8 mouse cellular contexts compared by ENCODE assay signal in genomic region chr10:39658901-39659410, GRCm38 (mm10). TPM values are rescaled to one million over a fixed set of nuclear protein-coding genes. Genes with fewer than 3 reads are reported as not detected.
A peak's percentile ranks its signal among the peaks of the same experiment; 100 is the strongest.
DNase-seq lines count a peak whose midpoint lies in the region; ATAC-seq and TF ChIP-seq lines count a peak whose summit lies in the region.

No protein-coding gene starts in this region.

- no peak overlapping the region for H3K4me3 ChIP-seq in heart, embryonic 13.5 days
- no peak overlapping the region for H3K4me3 ChIP-seq in embryonic facial prominence, embryonic 11.5 days (ENCODE audit: low read depth, low read length)
- H3K4me3 ChIP-seq in hindbrain, embryonic 15.5 days = no peak overlapping the region
- H3K4me3 ChIP-seq in midbrain, postnatal 0 days (ENCODE audit: low read depth, low read length) = no peak overlapping the region
- no peak overlapping the region for H3K4me3 ChIP-seq in left cerebral cortex, adult 2 months

- TF ChIP-seq CTCF in midbrain, postnatal 0 days (IDR thresholded peaks at IDR 0.05) = no peak
- no peak for TF ChIP-seq CTCF in left cerebral cortex, adult 2 months (IDR thresholded peaks at IDR 0.05)

- peaks cover 24% of the 10 kb centered on the region for H3K36me3 ChIP-seq in heart, embryonic 13.5 days
- H3K36me3 ChIP-seq in embryonic facial prominence, embryonic 11.5 days (replicated peaks; ENCODE audit: control insufficient read depth, insufficient read depth, low read depth, low read length) = no peaks in the 10 kb centered on the region
- no peaks in the 10 kb centered on the region for H3K36me3 ChIP-seq in hindbrain, embryonic 15.5 days
- H3K36me3 ChIP-seq in midbrain, postnatal 0 days (ENCODE audit: insufficient read depth, low read length) = no peaks in the 10 kb centered on the region

- ATAC-seq in heart, embryonic 13.5 days (ENCODE audit: extremely low read depth, insufficient number of reproducible peaks, low FRiP score, low TSS enrichment) = no peak
- ATAC-seq in embryonic facial prominence, embryonic 11.5 days (replicated peaks; ENCODE audit: insufficient number of reproducible peaks, low FRiP score, low TSS enrichment, low read depth) = peak; percentile 15; the same call in 1 of the 2 replicates
- ATAC-seq in hindbrain, embryonic 15.5 days (ENCODE audit: low FRiP score, low read depth) = 0 out of 2 replicates have a peak, but pooled peaks have one; percentile 1
- no peak for ATAC-seq in midbrain, postnatal 0 days (ENCODE audit: low FRiP score)

- H3K27ac ChIP-seq in heart, embryonic 13.5 days (replicated peaks) = peak overlapping the region; percentile 96
- H3K27ac ChIP-seq in embryonic facial prominence, embryonic 11.5 days (replicated peaks; ENCODE audit: low read depth, low read length) = peak overlapping the region; percentile 37
- H3K27ac ChIP-seq in hindbrain, embryonic 15.5 days (replicated peaks) = peak overlapping the region; percentile 79
- peak overlapping the region; percentile 68 for H3K27ac ChIP-seq in midbrain, postnatal 0 days (ENCODE audit: low read depth, low read length)
- H3K27ac ChIP-seq in left cerebral cortex, adult 2 months = no peak overlapping the region

- peaks cover 51% of the 10 kb centered on the region for H3K4me1 ChIP-seq in heart, embryonic 13.5 days
- H3K4me1 ChIP-seq in embryonic facial prominence, embryonic 11.5 days (ENCODE audit: control insufficient read depth, insufficient read depth, low read length) = peaks cover 16% of the 10 kb centered on the region
- H3K4me1 ChIP-seq in hindbrain, embryonic 15.5 days (replicated peaks) = peaks cover 34% of the 10 kb centered on the region
- peaks cover 12% of the 10 kb centered on the region for H3K4me1 ChIP-seq in midbrain, postnatal 0 days (ENCODE audit: insufficient read depth, low read length)

- H3K4me2 ChIP-seq in heart, embryonic 13.5 days = peak overlapping the region; percentile 40
- H3K4me2 ChIP-seq in embryonic facial prominence, embryonic 11.5 days (ENCODE audit: low read depth, low read length) = no peak overlapping the region
- no peak overlapping the region for H3K4me2 ChIP-seq in hindbrain, embryonic 15.5 days
- no peak overlapping the region for H3K4me2 ChIP-seq in midbrain, postnatal 0 days (ENCODE audit: low read depth, low read length, poor library complexity, severe bottlenecking)

- 15% methylated on average over 5 of the region's 5 CpGs for WGBS in heart, embryonic 13.5 days
- 14% methylated on average over 5 of the region's 5 CpGs for WGBS in embryonic facial prominence, embryonic 11.5 days
- 24% methylated on average over 5 of the region's 5 CpGs for WGBS in hindbrain, embryonic 15.5 days
- 23% methylated on average over 5 of the region's 5 CpGs for WGBS in midbrain, postnatal 0 days

- H3K9ac ChIP-seq in heart, embryonic 13.5 days = 0 out of 2 replicates have a peak overlapping the region, but pooled peaks have one; percentile 25
- no peak overlapping the region for H3K9ac ChIP-seq in embryonic facial prominence, embryonic 11.5 days (replicated peaks; ENCODE audit: low read length)
- no peak overlapping the region for H3K9ac ChIP-seq in hindbrain, embryonic 15.5 days
- H3K9ac ChIP-seq in midbrain, postnatal 0 days (replicated peaks; ENCODE audit: low read length, poor library complexity, severe bottlenecking) = no peak overlapping the region

- H3K9me3 ChIP-seq in heart, embryonic 13.5 days = no peaks in the 10 kb centered on the region
- H3K9me3 ChIP-seq in embryonic facial prominence, embryonic 11.5 days (replicated peaks; ENCODE audit: control insufficient read depth, low read length) = no peaks in the 10 kb centered on the region
- H3K9me3 ChIP-seq in hindbrain, embryonic 15.5 days = no peaks in the 10 kb centered on the region
- no peaks in the 10 kb centered on the region for H3K9me3 ChIP-seq in midbrain, postnatal 0 days (ENCODE audit: low read length)

- intact Hi-C loops in heart, postnatal 36 days (cut with DNase I) = loop anchor here (5.0 kb wide), 2 partner anchors 42 to 73 kb away; partner anchors contain the start of gene Rev3l
- intact Hi-C loops in left cerebral cortex, adult 2 months (cut with DNase I) = no loop called here

- no peaks in the 10 kb centered on the region for H3K27me3 ChIP-seq in heart, embryonic 13.5 days (replicated peaks)
- no peaks in the 10 kb centered on the region for H3K27me3 ChIP-seq in embryonic facial prominence, embryonic 11.5 days (ENCODE audit: control insufficient read depth, insufficient read depth, low read length)
- no peaks in the 10 kb centered on the region for H3K27me3 ChIP-seq in hindbrain, embryonic 15.5 days
- no peaks in the 10 kb centered on the region for H3K27me3 ChIP-seq in midbrain, postnatal 0 days (ENCODE audit: insufficient read depth, low read length)

- no peak for DNase-seq in heart, postnatal 36 days
- no peak for DNase-seq in embryonic facial prominence, embryonic 11.5 days (ENCODE audit: low spot score)
- DNase-seq in midbrain, postnatal 0 days (ENCODE audit: low spot score) = no peak
- no peak for DNase-seq in thymus, postnatal 25 days
- no peak for DNase-seq in left cerebral cortex, adult 2 months (ENCODE audit: extremely low spot score in 1 of 2, low spot score in 2 of 2)
- DNase-seq in urinary bladder, adult 18-20 months (ENCODE audit: low spot score in 2 of 2) = no peak

RNA-seq across cellular contexts. Expression of gene Traf3ip2, which starts 46.2 kb away (rescaled TPM):
- polyA plus RNA-seq in heart, embryonic 13.5 days (2015; fragmentation: Nextera tagmentation; extraction: Ambion mirVana) = 10.1 and 10.3 TPM in 2 replicates
- 1 to 10 TPM; 7.2 to 8.0 TPM for total RNA-seq in heart, postnatal 36 days (2021)
- polyA plus RNA-seq in embryonic facial prominence, embryonic 11.5 days (2014; fragmentation: Nextera tagmentation; extraction: Ambion mirVana) = 12.5 and 15.9 TPM in 2 replicates
- 7.4 and 7.9 TPM in 2 replicates for polyA plus RNA-seq in hindbrain, embryonic 15.5 days (2015; fragmentation: Nextera tagmentation; extraction: Ambion mirVana)
- total RNA-seq in midbrain, postnatal 0 days (2014; rRNA removed) = 0.47 and 1.9 TPM in 2 replicates
- polyA plus RNA-seq in midbrain, postnatal 0 days (2015; fragmentation: Nextera tagmentation; extraction: Ambion mirVana) = 4.2 and 6.1 TPM in 2 replicates
- under 1 TPM; 0.61 to 0.82 TPM for total RNA-seq in left cerebral cortex, adult 2 months (2021)

Comparison
In these comparisons a context has a peak if more than half of its experiments do, and no peak if none do; other contexts are left out.
1. ATAC-seq: peak in embryonic facial prominence, embryonic 11.5 days (single experiment) and hindbrain, embryonic 15.5 days (single experiment); none in heart, embryonic 13.5 days (single experiment) and midbrain, postnatal 0 days (single experiment).